Mouse (Mus musculus) bone marrow, adult 2 months (tissue): ENCODE measurements around the gene 1700025G04Rik. TPM values are rescaled to one million over a fixed set of nuclear protein-coding genes. Genes with fewer than 3 reads are reported as not detected.

ENCODE experiments used
- H3K27ac ChIP-seq: fragments of 200-500 bp; 2 replicates; pipeline ENCODE4 v1.5.1; 2012; ENCODE audit warnings: low read depth, mild to moderate bottlenecking, control low read depth, inconsistent platforms, low read length; ENCODE audit not compliant: control insufficient read depth, poor library complexity, insufficient read depth
- H3K4me1 ChIP-seq: fragments of 200-500 bp; 2 replicates; pipeline ENCODE4 v1.6.1; 2011; ENCODE audit warnings: low read length; ENCODE audit not compliant: control insufficient read depth, insufficient read depth
- H3K4me3 ChIP-seq: fragments of 200-500 bp; replicated peaks from 2 replicates; pipeline ENCODE3; 2011; ENCODE audit warnings: mild to moderate bottlenecking, low read depth, low read length, control low read depth; ENCODE audit not compliant: control insufficient read depth
- CTCF ChIP-seq: fragments of 200-500 bp; IDR thresholded peaks from 2 replicates; pipeline ENCODE4 v1.5.1; 2011; ENCODE audit warnings: low read length, control low read depth; ENCODE audit not compliant: control insufficient read depth, insufficient read depth
- POLR2A ChIP-seq: fragments of 200-500 bp; IDR thresholded peaks from 2 replicates; pipeline ENCODE4 v1.6.1; 2011; ENCODE audit warnings: low read depth, mild to moderate bottlenecking, control low read depth, low read length, borderline replicate concordance; ENCODE audit not compliant: control insufficient read depth
- WGBS: fragments of 180-500 bp; shearing (Covaris S2); methylation state at CpG from one replicate; pipeline ENCODE4 v1.1.7; 2018; 5-methylcytosine and 5-hydroxymethylcytosine counted together
- polyA plus RNA-seq: library from polyadenylated mRNA; stranded (reverse); fragments of >200 nt; gene quantifications from 2 replicates; pipeline ENCODE4 v1.2.4, GENCODE M21; 2011; ENCODE audit warnings: low replicate concordance; ENCODE audit not compliant: missing spikeins, insufficient read depth, insufficient read length

Gene 1700025G04Rik
- polyA plus RNA-seq, 1 experiment = 0.92 TPM

- WGBS = 5% methylated on average over 4 of the region's 4 CpGs
- TF ChIP-seq POLR2A (no peak), CTCF (no peak)
- H3K4me1 ChIP-seq = no peaks in the 10 kb centered on the region; the same call in 1 of the 2 replicates
- no peak overlapping the region for H3K4me3 ChIP-seq
- H3K27ac ChIP-seq = no peak overlapping the region
These were observed 163.8 kb downstream of the 1700025G04Rik start for GRCm38 (mm10) chr1:151926141-151926540.

- TF ChIP-seq POLR2A (no peak), CTCF (no peak)
- no peak overlapping the region for H3K4me3 ChIP-seq
- H3K27ac ChIP-seq = no peak overlapping the region
- no peaks in the 10 kb centered on the region; the same call in 1 of the 2 replicates for H3K4me1 ChIP-seq
- 69% methylated on average over 7 of the region's 7 CpGs for WGBS
These were observed 164.2 kb downstream of the 1700025G04Rik start for GRCm38 (mm10) chr1:151925738-151926137.

- H3K27ac ChIP-seq = no peak overlapping the region
- H3K4me1 ChIP-seq = no peaks in the 10 kb centered on the region; the same call in 1 of the 2 replicates
- no peak for TF ChIP-seq POLR2A
- no peak for TF ChIP-seq CTCF
- no peak overlapping the region for H3K4me3 ChIP-seq
- WGBS = 83% methylated on average over 9 of the region's 9 CpGs
These were observed 171.0 kb downstream of the 1700025G04Rik start for GRCm38 (mm10) chr1:151918806-151919357.

- no peak overlapping the region for H3K4me3 ChIP-seq
- TF ChIP-seq POLR2A (no peak), CTCF (no peak)
- H3K4me1 ChIP-seq = no peaks in the 10 kb centered on the region; the same call in 1 of the 2 replicates
- H3K27ac ChIP-seq = no peak overlapping the region
- 10% methylated on average over 3 of the region's 3 CpGs for WGBS
These were observed 172.2 kb downstream of the 1700025G04Rik start for GRCm38 (mm10) chr1:151917736-151918135.

- H3K4me1 ChIP-seq = no peaks in the 10 kb centered on the region; the same call in 1 of the 2 replicates
- H3K4me3 ChIP-seq = no peak overlapping the region
- TF ChIP-seq POLR2A = no peak
- WGBS = 61% methylated on average over 9 of the region's 9 CpGs
- no peak overlapping the region for H3K27ac ChIP-seq
These were observed 175.4 kb downstream of the 1700025G04Rik start for GRCm38 (mm10) chr1:151914494-151914893.

GRCm38 (mm10) chr1:151907014-151907413, 182.9 kb downstream of the 1700025G04Rik start:
- Histone ChIP-seq H3K4me3 (no peak overlapping the region), H3K27ac (no peak overlapping the region), H3K4me1 (no peaks in the 10 kb centered on the region)
- TF ChIP-seq POLR2A = no peak
- TF ChIP-seq CTCF = no peak
- WGBS = 74% methylated on average over 4 of the region's 4 CpGs

- Histone ChIP-seq H3K4me1 (no peaks in the 10 kb centered on the region; the same call in 1 of the 2 replicates), H3K4me3 (no peak overlapping the region), H3K27ac (no peak overlapping the region)
- TF ChIP-seq CTCF (no peak), POLR2A (no peak)
- WGBS = 85% methylated on average over 12 of the region's 12 CpGs
These were observed 189.1 kb downstream of the 1700025G04Rik start for GRCm38 (mm10) chr1:151900706-151901360.

- H3K4me3 ChIP-seq = no peak overlapping the region
- H3K4me1 ChIP-seq = no peaks in the 10 kb centered on the region; the same call in 1 of the 2 replicates
- TF ChIP-seq POLR2A (no peak), CTCF (no peak)
- WGBS = 80% methylated on average over 7 of the region's 7 CpGs
- no peak overlapping the region for H3K27ac ChIP-seq
These were observed 190.0 kb downstream of the 1700025G04Rik start for GRCm38 (mm10) chr1:151899964-151900363.
